Mouse (Mus musculus) adrenal gland, adult 2 months (tissue): ENCODE results near the gene Tnnt2. TPM values are rescaled to one million over a fixed set of nuclear protein-coding genes. Genes with fewer than 3 reads are reported as not detected.

Source experiments
- DNase-seq: peaks from one replicate; pipeline ENCODE4 v3.0.0; 2021
- polyA plus RNA-seq: library from polyadenylated mRNA; depleted of rRNA; stranded (reverse); fragments of >200 nt; gene quantifications from 2 replicates; pipeline ENCODE4 v1.2.3, GENCODE M21; 2012
- total RNA-seq, 2 experiments: library from RNA; stranded (reverse); gene quantifications; 2 replicates each; pipeline ENCODE4 v1.2.3; 2021

Tnnt2 gene
- total and polyA plus RNA-seq, 3 experiments = 1.00 to 5.7 (median 3.1) TPM

- DNase-seq = no peak
These were observed 19.2 kb downstream of the Tnnt2 start for GRCm38 (mm10) chr1:135855344-135855687.

- DNase-seq = no peak
These were observed 19.9 kb downstream of the Tnnt2 start for GRCm38 (mm10) chr1:135856070-135856469.

- no peak for DNase-seq
These were observed 21.1 kb downstream of the Tnnt2 start for GRCm38 (mm10) chr1:135857137-135857775.

- no peak for DNase-seq
These were observed 22.4 kb downstream of the Tnnt2 start for GRCm38 (mm10) chr1:135858533-135858932.

GRCm38 (mm10) chr1:135861091-135861490, 24.9 kb downstream of the Tnnt2 start:
- DNase-seq = no peak

GRCm38 (mm10) chr1:135861980-135862552, 25.9 kb downstream of the Tnnt2 start:
- peak; percentile 55 for DNase-seq

GRCm38 (mm10) chr1:135862561-135862960, 26.4 kb downstream of the Tnnt2 start:
- no peak for DNase-seq

- no peak for DNase-seq
These were observed 27.7 kb downstream of the Tnnt2 start for GRCm38 (mm10) chr1:135863786-135864335.

- no peak for DNase-seq
These were observed 28.7 kb downstream of the Tnnt2 start for GRCm38 (mm10) chr1:135864830-135865229.

- peak; percentile 81 for DNase-seq
These were observed 29.5 kb downstream of the Tnnt2 start for GRCm38 (mm10) chr1:135865518-135866194.

GRCm38 (mm10) chr1:135868570-135868969, 32.4 kb downstream of the Tnnt2 start:
- DNase-seq = no peak

GRCm38 (mm10) chr1:135872991-135873390, 36.8 kb downstream of the Tnnt2 start:
- no peak for DNase-seq

- no peak for DNase-seq
These were observed 41.1 kb downstream of the Tnnt2 start for GRCm38 (mm10) chr1:135877248-135877647.

GRCm38 (mm10) chr1:135882385-135883109, 46.4 kb downstream of the Tnnt2 start:
- peak; percentile 44 for DNase-seq

- no peak for DNase-seq
These were observed 53.5 kb downstream of the Tnnt2 start for GRCm38 (mm10) chr1:135889461-135890185.

- DNase-seq = no peak
These were observed 55.5 kb downstream of the Tnnt2 start for GRCm38 (mm10) chr1:135891424-135892216.

- no peak for DNase-seq
These were observed 56.1 kb downstream of the Tnnt2 start for GRCm38 (mm10) chr1:135892233-135892632.

GRCm38 (mm10) chr1:135892764-135893163, 56.6 kb downstream of the Tnnt2 start:
- DNase-seq = no peak

- no peak for DNase-seq
These were observed 57.2 kb downstream of the Tnnt2 start for GRCm38 (mm10) chr1:135893377-135893776.

GRCm38 (mm10) chr1:135895367-135895766, 59.2 kb downstream of the Tnnt2 start:
- DNase-seq = no peak

- no peak for DNase-seq
These were observed 63.1 kb downstream of the Tnnt2 start for GRCm38 (mm10) chr1:135899295-135899694.
